Mouse (Mus musculus) forebrain, embryonic 11.5 days (tissue): ENCODE results near the gene Tnip1. TPM values are rescaled to one million over a fixed set of nuclear protein-coding genes. Genes with fewer than 3 reads are reported as not detected.
"Not testable (repeated sequence)": the region's sequence is repeated elsewhere in the genome, so short reads cannot be mapped to it uniquely, and the experiment has no call there.

Experiments
- ATAC-seq: fragments of 200-750 bp; cut with Nextera tagmentation; replicated peaks from 2 replicates; pipeline ENCODE4 v1.8.0; 2017; ENCODE audit warnings: moderate TSS enrichment; ENCODE audit not compliant: low FRiP score
- DNase-seq: peaks from one replicate; pipeline ENCODE4 v3.0.0-alpha.2; 2017; ENCODE audit warnings: low spot score
- H3K27ac ChIP-seq: fragments of 300-500 bp; sonication (generic); 2 replicates; pipeline ENCODE4 v1.5.1; 2014; ENCODE audit warnings: low read depth, low read length
- H3K27me3 ChIP-seq: fragments of 300-500 bp; sonication (generic); 2 replicates; pipeline ENCODE4 v1.6.1; 2014; ENCODE audit warnings: mild to moderate bottlenecking, low read length, mixed read lengths; ENCODE audit not compliant: control insufficient read depth, insufficient read depth
- H3K36me3 ChIP-seq: fragments of 300-500 bp; sonication (generic); 2 replicates; pipeline ENCODE4 v1.6.1; 2014; ENCODE audit warnings: mild to moderate bottlenecking, low read length, moderate library complexity, mixed read lengths; ENCODE audit not compliant: control insufficient read depth, insufficient read depth
- H3K4me1 ChIP-seq: fragments of 300-500 bp; sonication (generic); replicated peaks from 2 replicates; pipeline ENCODE4 v1.6.1; 2014; ENCODE audit warnings: low read length, mixed read lengths; ENCODE audit not compliant: control insufficient read depth, insufficient read depth
- H3K4me2 ChIP-seq: fragments of 300-500 bp; sonication (generic); 2 replicates; pipeline ENCODE4 v1.6.1; 2014; ENCODE audit warnings: low read depth, mild to moderate bottlenecking, low read length, moderate library complexity, mixed read lengths; ENCODE audit not compliant: severe bottlenecking
- H3K4me3 ChIP-seq: fragments of 300-500 bp; sonication (generic); 2 replicates; pipeline ENCODE4 v1.5.1; 2014; ENCODE audit warnings: low read depth, low read length
- H3K9ac ChIP-seq: fragments of 300-500 bp; sonication (generic); 2 replicates; pipeline ENCODE4 v1.6.1; 2014; ENCODE audit warnings: low read length
- H3K9me3 ChIP-seq: fragments of 300-500 bp; sonication (generic); 2 replicates; pipeline ENCODE4 v1.6.1; 2016; ENCODE audit warnings: low read length, mixed read lengths; ENCODE audit not compliant: control insufficient read depth
- WGBS: fragments of 180-500 bp; shearing (Covaris S2); extraction: QIAGEN DNeasy Blood & Tissue Kit; methylation state at CpG from one replicate; pipeline ENCODE4 v1.1.7; 2014; 5-methylcytosine and 5-hydroxymethylcytosine counted together
- polyA plus RNA-seq: library from polyadenylated mRNA; unstranded; fragments of >200 nt; fragmentation: Nextera tagmentation; extraction: Ambion mirVana; gene quantifications from 2 replicates; pipeline ENCODE4 v1.2.1, GENCODE M21; 2014

Gene Tnip1
- polyA plus RNA-seq, 1 experiment from 2014 or later, result 10.3 TPM

GRCm38 (mm10) chr11:54961921-54962320 is 796 bp downstream of the Tnip1 start:
- H3K27ac ChIP-seq, result no peak overlapping the region
- no peaks in the 10 kb centered on the region for H3K27me3 ChIP-seq
- H3K9me3 ChIP-seq, result no peaks in the 10 kb centered on the region
- no peak overlapping the region for H3K4me2 ChIP-seq
- no peak overlapping the region for H3K4me3 ChIP-seq
- ATAC-seq, result no peak
- no peaks in the 10 kb centered on the region for H3K36me3 ChIP-seq
- no peak for DNase-seq
- H3K9ac ChIP-seq, result no peak overlapping the region
- 70% methylated on average over 3 of the region's 3 CpGs for WGBS
- H3K4me1 ChIP-seq, result no peaks in the 10 kb centered on the region

DNA sequence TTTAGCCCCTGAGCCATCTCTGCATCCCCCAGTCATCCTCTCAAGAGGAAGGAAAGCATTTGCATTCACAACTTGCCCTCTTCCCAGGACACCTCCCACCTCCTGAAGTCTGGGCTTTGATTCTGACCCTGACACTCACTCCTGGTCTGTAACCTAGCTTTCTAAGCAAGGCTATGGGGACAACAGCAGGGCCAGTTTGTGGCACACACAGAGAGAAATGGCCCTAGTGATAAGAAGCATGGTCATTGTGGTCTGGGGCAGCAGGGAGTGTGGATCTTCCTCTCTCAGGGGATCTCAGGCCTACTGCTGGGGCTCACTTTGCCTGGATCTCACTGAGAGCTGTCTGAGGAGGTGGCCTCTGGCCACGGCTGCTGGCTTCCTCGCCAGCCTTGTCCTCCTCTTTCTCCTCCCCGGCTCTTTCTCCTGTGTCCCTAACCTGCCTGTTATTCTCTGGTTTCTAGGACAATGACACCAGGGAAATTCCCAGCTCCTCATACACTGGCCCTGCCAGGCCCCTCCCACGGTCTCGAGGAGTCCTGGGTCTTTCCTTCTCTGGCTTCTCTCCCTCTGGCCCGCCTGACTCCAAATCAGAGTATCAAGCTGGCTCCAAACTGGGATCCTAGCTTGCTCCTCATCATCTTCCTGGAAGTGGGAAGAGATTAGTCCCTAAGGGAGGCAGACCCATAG is 1.4 kb downstream of the Tnip1 start:
- 73% methylated on average over 6 of the region's 6 CpGs for WGBS
- no peaks in the 10 kb centered on the region for H3K27me3 ChIP-seq
- no peaks in the 10 kb centered on the region for H3K4me1 ChIP-seq
- DNase-seq (no peak), ATAC-seq (no peak)
- no peak overlapping the region for H3K4me3 ChIP-seq
- no peak overlapping the region for H3K9ac ChIP-seq
- no peak overlapping the region for H3K27ac ChIP-seq
- no peaks in the 10 kb centered on the region for H3K9me3 ChIP-seq
- no peak overlapping the region for H3K4me2 ChIP-seq
- H3K36me3 ChIP-seq, result no peaks in the 10 kb centered on the region

DNA sequence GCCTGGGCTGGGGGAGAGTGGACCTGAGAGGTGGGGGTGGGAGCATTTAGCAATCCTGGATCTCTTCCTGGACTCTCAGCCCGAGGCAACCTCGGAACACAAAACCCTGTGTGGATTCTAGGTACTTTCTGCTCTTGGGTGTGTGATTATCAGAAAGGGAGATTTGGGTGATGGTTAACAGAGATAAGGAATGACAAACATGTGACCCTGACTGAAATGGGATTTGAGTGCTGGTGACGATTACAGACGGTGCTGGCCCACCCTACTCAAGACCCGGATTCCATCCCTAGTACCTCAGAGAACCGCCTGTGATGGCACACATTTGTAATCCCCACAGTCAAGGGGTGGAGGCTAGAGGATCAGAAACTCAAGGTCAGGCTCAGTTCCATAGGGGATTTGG is 2.5 kb downstream of the Tnip1 start:
- Histone ChIP-seq H3K4me1 (no peaks in the 10 kb centered on the region), H3K36me3 (no peaks in the 10 kb centered on the region), H3K9ac (no peak overlapping the region), H3K9me3 (no peaks in the 10 kb centered on the region), H3K27me3 (no peaks in the 10 kb centered on the region), H3K4me3 (no peak overlapping the region), H3K27ac (no peak overlapping the region), H3K4me2 (no peak overlapping the region)
- 87% methylated on average over 6 of the region's 6 CpGs for WGBS
- ATAC-seq, result no peak
- DNase-seq, result no peak

DNA sequence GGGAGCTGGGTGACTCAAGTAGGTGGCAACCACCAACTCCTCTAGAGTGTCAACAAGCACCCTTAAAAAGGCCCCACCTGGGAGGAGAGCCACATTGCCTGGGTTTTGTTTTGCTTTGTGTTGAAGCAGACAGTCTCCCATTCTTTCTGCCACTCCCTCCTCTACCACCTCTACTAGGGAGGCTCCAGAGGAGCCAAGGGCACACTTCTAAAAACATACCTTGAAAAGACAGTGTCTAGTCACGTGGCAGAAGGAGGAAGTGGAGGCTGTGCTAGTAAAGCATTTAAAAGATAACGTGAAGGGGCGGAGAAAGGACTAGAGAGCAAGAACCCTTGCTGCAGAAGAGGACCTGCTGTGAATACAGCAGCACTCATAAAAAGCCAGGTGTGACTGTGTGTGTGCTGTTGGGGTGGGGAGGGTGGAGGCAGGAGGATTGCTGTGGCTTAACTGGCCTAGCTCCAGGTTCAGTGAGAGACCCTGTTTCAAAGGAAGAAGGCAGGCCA is 4.1 kb downstream of the Tnip1 start:
- no peak for DNase-seq
- no peak for ATAC-seq

GRCm38 (mm10) chr11:54957708-54958107 is 5.0 kb downstream of the Tnip1 start:
- H3K9ac ChIP-seq, H3K4me1 ChIP-seq, ATAC-seq, H3K27ac ChIP-seq, H3K36me3 ChIP-seq, H3K9me3 ChIP-seq, H3K4me3 ChIP-seq, DNase-seq, H3K27me3 ChIP-seq, H3K4me2 ChIP-seq: not testable (repeated sequence)
- WGBS, result 85% methylated on average over 3 of the region's 3 CpGs

More for the DNA sequence above, 4.1 kb downstream of the Tnip1 start:
- H3K9ac ChIP-seq, result no peak overlapping the region
- H3K4me1 ChIP-seq, result peaks cover 5% of the 10 kb centered on the region; the same call in 1 of the 2 replicates
- H3K27me3 ChIP-seq, result no peaks in the 10 kb centered on the region
- 63% methylated on average over 3 of the region's 3 CpGs for WGBS
- no peak overlapping the region for H3K4me2 ChIP-seq
- no peak overlapping the region for H3K4me3 ChIP-seq
- no peaks in the 10 kb centered on the region for H3K9me3 ChIP-seq
- H3K27ac ChIP-seq, result no peak overlapping the region
- no peaks in the 10 kb centered on the region for H3K36me3 ChIP-seq

- H3K27me3 ChIP-seq, result no peaks in the 10 kb centered on the region
- no peak overlapping the region for H3K4me3 ChIP-seq
- no peak overlapping the region for H3K4me2 ChIP-seq
- WGBS, result 65% methylated on average over 7 of the region's 7 CpGs
- H3K9me3 ChIP-seq, result no peaks in the 10 kb centered on the region
- no peak for DNase-seq
- H3K36me3 ChIP-seq, result no peaks in the 10 kb centered on the region
- ATAC-seq, result no peak
- H3K4me1 ChIP-seq, result peaks cover 5% of the 10 kb centered on the region; the same call in 1 of the 2 replicates
- H3K9ac ChIP-seq, result no peak overlapping the region
- H3K27ac ChIP-seq, result no peak overlapping the region
Measured at GRCm38 (mm10) chr11:54956912-54957311, 5.8 kb downstream of the Tnip1 start.

DNA sequence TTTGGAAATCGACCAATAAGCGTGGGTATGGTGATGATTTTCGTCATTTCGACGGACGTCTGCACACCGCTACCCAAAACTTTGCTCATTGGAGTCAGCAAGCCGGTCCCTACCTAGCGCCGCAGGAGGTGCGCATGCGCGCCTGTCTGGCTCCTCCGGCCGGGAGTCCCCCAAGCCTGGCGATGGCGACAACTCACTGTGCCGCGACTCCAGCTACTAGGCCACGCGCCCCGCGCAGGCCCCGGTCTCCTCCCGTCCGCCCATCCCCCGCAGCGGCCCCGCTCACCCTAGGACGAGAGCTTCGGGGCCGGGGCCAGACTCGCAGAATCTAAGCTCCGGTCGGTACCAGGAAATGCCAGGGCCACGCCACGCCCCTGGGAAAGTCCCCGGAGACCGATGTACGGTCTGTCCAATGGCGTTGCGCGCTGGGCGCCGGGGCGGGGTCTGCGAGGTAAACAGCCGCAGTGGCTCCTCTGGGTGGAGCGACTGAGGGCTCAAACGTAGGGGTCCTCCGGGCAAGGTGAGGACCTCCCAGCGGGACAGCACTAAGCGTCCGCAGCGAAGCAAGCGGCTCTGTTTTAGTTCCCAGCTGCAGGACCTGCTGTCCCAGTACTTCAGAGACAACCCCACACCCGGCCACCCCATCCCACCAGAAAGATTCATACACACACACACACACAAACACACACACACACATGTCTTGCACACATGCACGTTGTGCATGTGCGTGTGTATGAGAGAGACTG is 6.8 kb downstream of the Tnip1 start:
- ATAC-seq, result peak; percentile 99
- H3K4me3 ChIP-seq, result peak overlapping the region; percentile 69
- DNase-seq, result peak; percentile 98
- under 1% methylated on average over 58 of the region's 59 CpGs for WGBS
- peaks cover 5% of the 10 kb centered on the region; the same call in 1 of the 2 replicates for H3K4me1 ChIP-seq
- H3K9ac ChIP-seq, result peak overlapping the region; percentile 74
- peak overlapping the region; percentile 67 for H3K4me2 ChIP-seq
- H3K9me3 ChIP-seq, result no peaks in the 10 kb centered on the region
- no peaks in the 10 kb centered on the region for H3K36me3 ChIP-seq
- H3K27ac ChIP-seq, result peak overlapping the region; percentile 9
- no peaks in the 10 kb centered on the region for H3K27me3 ChIP-seq

GRCm38 (mm10) chr11:54955400-54955734 is 7.3 kb downstream of the Tnip1 start:
- H3K9ac ChIP-seq, result peak overlapping the region; percentile 74; the same call in 1 of the 2 replicates
- peak overlapping the region; percentile 69 for H3K4me3 ChIP-seq
- H3K9me3 ChIP-seq, H3K36me3 ChIP-seq, H3K27me3 ChIP-seq, DNase-seq, H3K4me1 ChIP-seq, ATAC-seq, H3K27ac ChIP-seq: not testable (repeated sequence)
- H3K4me2 ChIP-seq, result peak overlapping the region; percentile 67
- WGBS, result 48% methylated on average over 10 of the region's 10 CpGs
